Mouse (Mus musculus) forebrain, postnatal 0 days (tissue): ENCODE measurements at regions not wholly inside any gene's neighbourhood (a gene's known extent, or its start where the extent isn't known, plus 50 kb on each side); places are given as distances from the start of the nearest gene placed in this dataset.
A peak's percentile ranks its signal among the peaks of the same experiment; 100 is the strongest.

ENCODE experiments used
- ATAC-seq: fragments of 200-750 bp; cut with Nextera tagmentation; 2 replicates; pipeline ENCODE4 v1.8.0; 2017; ENCODE audit warnings: mild to moderate bottlenecking, moderate library complexity
- DNase-seq: peaks from one replicate; pipeline ENCODE4 v3.0.0-alpha.2; 2015
- H3K27ac ChIP-seq: fragments of 300-500 bp; sonication (generic); 2 replicates; pipeline ENCODE4 v1.5.1; 2014; ENCODE audit warnings: low read depth, mild to moderate bottlenecking, antibody characterized with exemption, low read length, moderate library complexity, mixed read lengths
- H3K27me3 ChIP-seq: fragments of 300-500 bp; sonication (generic); 2 replicates; pipeline ENCODE4 v1.6.1; 2014; ENCODE audit warnings: mild to moderate bottlenecking, low read length, mixed read lengths; ENCODE audit not compliant: insufficient read depth
- H3K36me3 ChIP-seq: fragments of 300-500 bp; sonication (generic); 2 replicates; pipeline ENCODE4 v1.6.1; 2014; ENCODE audit warnings: mild to moderate bottlenecking, moderate library complexity; ENCODE audit not compliant: insufficient read depth
- H3K4me1 ChIP-seq: fragments of 300-500 bp; sonication (generic); 2 replicates; pipeline ENCODE4 v1.6.1; 2014; ENCODE audit warnings: antibody characterized with exemption; ENCODE audit not compliant: insufficient read depth
- H3K4me2 ChIP-seq: fragments of 300-500 bp; sonication (generic); 2 replicates; pipeline ENCODE4 v1.6.1; 2014; ENCODE audit warnings: low read depth, mild to moderate bottlenecking, moderate library complexity
- H3K4me3 ChIP-seq: fragments of 300-500 bp; sonication (generic); 2 replicates; pipeline ENCODE4 v1.5.1; 2014; ENCODE audit warnings: low read depth, low read length, mixed read lengths
- H3K9ac ChIP-seq: fragments of 300-500 bp; sonication (generic); 2 replicates; pipeline ENCODE4 v1.6.1; 2014; ENCODE audit warnings: mild to moderate bottlenecking
- H3K9me3 ChIP-seq: fragments of 300-500 bp; sonication (generic); 2 replicates; pipeline ENCODE4 v1.6.1; 2016; ENCODE audit warnings: low read length
- CTCF ChIP-seq: sonication (generic); IDR thresholded peaks from 2 replicates; pipeline ENCODE4 v1.5.1; 2016; ENCODE audit warnings: antibody characterized with exemption, control low read depth, low read depth
- WGBS: fragments of 180-500 bp; shearing (Covaris S2); extraction: QIAGEN DNeasy Blood & Tissue Kit; methylation state at CpG from one replicate; pipeline ENCODE4 v1.1.7; 2014; 5-methylcytosine and 5-hydroxymethylcytosine counted together

GRCm38 (mm10) chr2:74435184-74435911 is 143.9 kb downstream of the Lnpk start:
- no peak overlapping the region for H3K4me2 ChIP-seq
- DNase-seq (no peak), ATAC-seq (no peak)
- 85% methylated on average over 13 of the region's 13 CpGs for WGBS
- no peaks in the 10 kb centered on the region for H3K36me3 ChIP-seq
- no peak for TF ChIP-seq CTCF
- H3K27ac ChIP-seq, result no peak overlapping the region
- H3K4me3 ChIP-seq, result no peak overlapping the region
- no peak overlapping the region for H3K9ac ChIP-seq
- no peaks in the 10 kb centered on the region for H3K4me1 ChIP-seq
- H3K9me3 ChIP-seq, result peaks cover 9% of the 10 kb centered on the region; the same call in 1 of the 2 replicates
- no peaks in the 10 kb centered on the region for H3K27me3 ChIP-seq

GRCm38 (mm10) chr2:74426746-74427145 is 152.5 kb downstream of the Lnpk start:
- H3K9me3 ChIP-seq, result no peaks in the 10 kb centered on the region
- H3K4me3 ChIP-seq, result peak overlapping the region; percentile 28
- DNase-seq, result peak; percentile 77
- peak overlapping the region; percentile 40 for H3K9ac ChIP-seq
- no peaks in the 10 kb centered on the region for H3K36me3 ChIP-seq
- H3K4me1 ChIP-seq, result no peaks in the 10 kb centered on the region
- peak overlapping the region; percentile 49 for H3K4me2 ChIP-seq
- H3K27ac ChIP-seq, result peak overlapping the region; percentile 64
- ATAC-seq, result peak; percentile 97
- WGBS, result 6% methylated on average over 15 of the region's 15 CpGs
- no peak for TF ChIP-seq CTCF
- H3K27me3 ChIP-seq, result no peaks in the 10 kb centered on the region

GRCm38 (mm10) chr2:74424726-74425125 is 154.5 kb downstream of the Lnpk start:
- ATAC-seq, result no peak
- TF ChIP-seq CTCF, result no peak
- no peaks in the 10 kb centered on the region for H3K4me1 ChIP-seq

GRCm38 (mm10) chr2:74416097-74416496 is 163.1 kb downstream of the Lnpk start:
- Histone ChIP-seq H3K27me3 (no peaks in the 10 kb centered on the region), H3K27ac (no peak overlapping the region), H3K9ac (no peak overlapping the region), H3K4me2 (no peak overlapping the region), H3K4me1 (no peaks in the 10 kb centered on the region), H3K36me3 (no peaks in the 10 kb centered on the region), H3K4me3 (no peak overlapping the region), H3K9me3 (no peaks in the 10 kb centered on the region)
- ATAC-seq (peak; percentile 55), DNase-seq (peak; percentile 27)
- 15% methylated on average over 4 of the region's 4 CpGs for WGBS
- no peak for TF ChIP-seq CTCF

More at GRCm38 (mm10) chr2:74424726-74425125, 154.5 kb downstream of the Lnpk start:
- no peak overlapping the region for H3K4me3 ChIP-seq
- H3K36me3 ChIP-seq, result no peaks in the 10 kb centered on the region
- no peak overlapping the region for H3K9ac ChIP-seq
- no peak overlapping the region for H3K4me2 ChIP-seq
- no peak overlapping the region for H3K27ac ChIP-seq
- no peak for DNase-seq
- 69% methylated on average over 3 of the region's 3 CpGs for WGBS
- no peaks in the 10 kb centered on the region for H3K27me3 ChIP-seq
- no peaks in the 10 kb centered on the region for H3K9me3 ChIP-seq

- no peak overlapping the region for H3K4me2 ChIP-seq
- no peak for DNase-seq
- H3K9ac ChIP-seq, result no peak overlapping the region
- no peaks in the 10 kb centered on the region for H3K4me1 ChIP-seq
- WGBS, result 93% methylated on average over 13 of the region's 13 CpGs
- no peak for TF ChIP-seq CTCF
- H3K27ac ChIP-seq, result no peak overlapping the region
- no peaks in the 10 kb centered on the region for H3K36me3 ChIP-seq
- H3K9me3 ChIP-seq, result no peaks in the 10 kb centered on the region
- H3K4me3 ChIP-seq, result no peak overlapping the region
- no peak for ATAC-seq
- no peaks in the 10 kb centered on the region for H3K27me3 ChIP-seq
These were observed 164.5 kb downstream of the Lnpk start for GRCm38 (mm10) chr2:74414721-74415120.

- Histone ChIP-seq H3K9ac (no peak overlapping the region), H3K27ac (no peak overlapping the region), H3K4me3 (no peak overlapping the region), H3K4me2 (no peak overlapping the region), H3K9me3 (no peaks in the 10 kb centered on the region), H3K27me3 (no peaks in the 10 kb centered on the region), H3K4me1 (no peaks in the 10 kb centered on the region), H3K36me3 (no peaks in the 10 kb centered on the region)
- ATAC-seq (no peak), DNase-seq (peak; percentile 50)
- WGBS, result 71% methylated on average over 4 of the region's 4 CpGs
- no peak for TF ChIP-seq CTCF
These were observed 169.3 kb downstream of the Lnpk start for GRCm38 (mm10) chr2:74409856-74410404.

- Histone ChIP-seq H3K9ac (no peak overlapping the region), H3K36me3 (no peaks in the 10 kb centered on the region), H3K27ac (no peak overlapping the region), H3K4me3 (no peak overlapping the region), H3K9me3 (no peaks in the 10 kb centered on the region), H3K4me1 (no peaks in the 10 kb centered on the region), H3K27me3 (no peaks in the 10 kb centered on the region), H3K4me2 (no peak overlapping the region)
- ATAC-seq (no peak), DNase-seq (peak; percentile 41)
- TF ChIP-seq CTCF, result no peak
- 27% methylated on average over 3 of the region's 3 CpGs for WGBS
These were observed 174.7 kb downstream of the Lnpk start for GRCm38 (mm10) chr2:74404493-74404892.
